Mouse (Mus musculus) bone marrow, adult 2 months (tissue): ENCODE results near the gene S100a3. TPM values are rescaled to one million over a fixed set of nuclear protein-coding genes. Genes with fewer than 3 reads are reported as not detected.

Source experiments
- H3K27ac ChIP-seq: fragments of 200-500 bp; 2 replicates; pipeline ENCODE4 v1.5.1; 2012; ENCODE audit warnings: low read depth, mild to moderate bottlenecking, control low read depth, inconsistent platforms, low read length; ENCODE audit not compliant: control insufficient read depth, poor library complexity, insufficient read depth
- H3K4me1 ChIP-seq: fragments of 200-500 bp; 2 replicates; pipeline ENCODE4 v1.6.1; 2011; ENCODE audit warnings: low read length; ENCODE audit not compliant: control insufficient read depth, insufficient read depth
- H3K4me3 ChIP-seq: fragments of 200-500 bp; replicated peaks from 2 replicates; pipeline ENCODE3; 2011; ENCODE audit warnings: mild to moderate bottlenecking, low read depth, low read length, control low read depth; ENCODE audit not compliant: control insufficient read depth
- CTCF ChIP-seq: fragments of 200-500 bp; IDR thresholded peaks from 2 replicates; pipeline ENCODE4 v1.5.1; 2011; ENCODE audit warnings: low read length, control low read depth; ENCODE audit not compliant: control insufficient read depth, insufficient read depth
- POLR2A ChIP-seq: fragments of 200-500 bp; IDR thresholded peaks from 2 replicates; pipeline ENCODE4 v1.6.1; 2011; ENCODE audit warnings: low read depth, mild to moderate bottlenecking, control low read depth, low read length, borderline replicate concordance; ENCODE audit not compliant: control insufficient read depth
- WGBS: fragments of 180-500 bp; shearing (Covaris S2); methylation state at CpG from one replicate; pipeline ENCODE4 v1.1.7; 2018; 5-methylcytosine and 5-hydroxymethylcytosine counted together
- polyA plus RNA-seq: library from polyadenylated mRNA; stranded (reverse); fragments of >200 nt; gene quantifications from 2 replicates; pipeline ENCODE4 v1.2.4, GENCODE M21; 2011; ENCODE audit warnings: low replicate concordance; ENCODE audit not compliant: missing spikeins, insufficient read depth, insufficient read length

S100a3 gene
- polyA plus RNA-seq, 1 experiment = not detected

DNA sequence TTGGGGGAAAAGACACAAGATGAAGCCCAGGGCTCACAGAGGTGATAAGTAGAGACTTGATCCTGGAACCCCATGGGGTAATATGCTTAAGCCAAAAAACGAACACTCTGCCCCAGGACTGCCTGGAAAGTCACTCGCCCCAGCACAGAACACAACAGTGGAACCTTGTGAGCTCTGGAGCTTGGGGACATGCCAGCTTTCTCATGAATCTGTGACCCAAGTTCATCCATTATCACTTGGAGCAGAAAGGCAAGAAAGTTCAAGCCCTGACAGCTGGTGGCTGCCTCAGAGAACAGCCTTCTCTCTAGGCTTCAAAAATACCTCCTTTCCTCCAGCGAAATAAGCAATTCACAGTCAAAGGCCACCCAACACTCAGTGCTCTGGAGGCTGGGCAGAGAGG is 39.0 kb downstream of the S100a3 start:
- H3K4me3 ChIP-seq = no peak overlapping the region
- H3K27ac ChIP-seq = no peak overlapping the region
- 73% methylated on average over 3 of the region's 3 CpGs for WGBS
- TF ChIP-seq CTCF = no peak
- no peak for TF ChIP-seq POLR2A
- peaks cover 3% of the 10 kb centered on the region for H3K4me1 ChIP-seq

DNA sequence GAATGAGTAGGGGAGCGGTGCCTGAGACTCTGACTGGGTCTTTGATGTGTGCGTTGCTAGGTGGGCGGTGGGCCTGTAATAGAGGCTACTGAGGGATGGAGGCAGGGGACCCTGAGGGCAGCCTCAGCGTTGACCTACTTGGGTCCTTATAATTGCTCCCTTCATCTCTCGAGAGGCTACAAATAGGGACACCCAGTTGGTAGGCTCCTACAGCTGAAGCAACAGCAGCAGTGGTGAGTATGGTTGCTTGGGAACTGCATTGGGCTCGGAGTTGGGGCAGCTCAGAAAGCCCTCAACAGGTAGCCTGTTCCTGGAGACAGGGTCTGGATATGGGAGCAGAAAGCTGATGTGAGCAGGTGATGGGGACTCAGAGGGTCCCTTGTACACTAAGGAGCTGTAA is 39.7 kb downstream of the S100a3 start:
- H3K27ac ChIP-seq = no peak overlapping the region
- WGBS = 81% methylated on average over 6 of the region's 6 CpGs
- H3K4me3 ChIP-seq = no peak overlapping the region
- H3K4me1 ChIP-seq = peaks cover 3% of the 10 kb centered on the region
- TF ChIP-seq CTCF (no peak), POLR2A (no peak)

DNA sequence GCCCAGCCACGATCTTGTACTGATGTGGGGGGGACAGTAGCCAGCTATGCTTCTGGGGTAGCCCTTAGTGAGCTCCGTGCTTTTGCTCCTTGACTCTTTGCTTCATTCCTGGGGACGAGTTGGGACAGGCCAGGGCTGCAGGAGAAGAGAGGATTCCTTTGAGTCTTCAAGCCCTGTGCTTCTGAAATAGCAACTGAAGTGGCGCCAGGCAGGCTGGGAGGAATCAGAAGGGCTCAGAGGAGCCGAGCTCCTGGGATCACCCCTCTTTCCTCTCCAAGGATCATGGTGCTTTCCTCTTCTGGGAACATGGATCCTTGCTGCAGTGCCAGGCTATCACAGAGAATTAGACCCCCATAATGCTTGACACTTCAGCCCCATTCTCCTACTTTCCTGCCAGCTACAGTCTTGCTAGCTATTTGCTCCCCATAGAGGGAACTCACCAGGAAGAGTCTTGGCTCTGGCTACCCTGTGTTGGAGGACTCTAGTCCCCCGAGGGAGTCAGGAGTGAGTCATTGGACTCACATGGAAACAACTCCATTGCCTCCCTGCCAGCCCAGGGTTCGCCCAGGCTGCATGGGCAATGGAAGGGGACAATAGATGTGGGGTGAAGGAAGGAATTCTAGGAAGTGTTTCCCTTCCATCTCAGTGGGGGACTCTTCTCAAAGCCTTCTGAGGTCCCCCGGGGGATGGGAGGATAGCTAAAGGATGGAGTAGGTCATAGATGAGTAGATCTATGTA is 40.2 kb downstream of the S100a3 start:
- Histone ChIP-seq H3K4me3 (no peak overlapping the region), H3K27ac (no peak overlapping the region), H3K4me1 (peaks cover 3% of the 10 kb centered on the region)
- WGBS = 73% methylated on average over 8 of the region's 8 CpGs
- no peak for TF ChIP-seq CTCF
- TF ChIP-seq POLR2A = no peak

DNA sequence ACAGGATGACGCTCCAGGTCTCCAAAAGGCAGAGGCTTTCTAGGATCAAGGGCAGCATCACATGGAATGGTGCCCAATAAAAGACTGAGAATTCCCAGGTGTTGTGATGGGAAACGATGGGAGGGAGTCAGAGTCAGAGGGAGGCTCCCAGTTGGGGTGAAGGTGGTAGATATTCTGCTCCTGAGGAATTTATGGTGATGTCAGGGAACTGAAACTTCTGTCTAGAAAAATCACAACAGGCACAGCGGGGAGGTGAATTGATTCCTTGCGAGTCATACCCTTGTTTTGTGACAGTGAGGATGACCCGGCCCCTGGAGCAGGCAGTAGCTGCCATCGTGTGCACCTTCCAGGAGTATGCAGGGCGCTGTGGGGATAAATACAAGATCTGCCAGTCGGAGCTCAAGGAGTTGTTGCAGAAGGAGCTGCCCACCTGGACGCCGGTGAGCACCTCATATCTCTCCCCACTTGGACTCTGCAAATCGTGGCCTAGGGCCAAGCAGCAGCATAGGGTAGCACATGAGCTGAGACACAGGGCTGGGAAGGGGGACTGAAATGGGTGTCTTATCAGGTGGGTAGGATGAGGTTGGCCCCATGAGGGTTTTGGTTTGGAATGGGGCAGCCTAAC is 41.2 kb downstream of the S100a3 start, which contains the start of gene Gm42674:
Gene Gm42674 (plus strand): TSS at position 419 of the 625 bp plus-strand sequence.
- no peak for TF ChIP-seq POLR2A
- no peak for TF ChIP-seq CTCF
- Histone ChIP-seq H3K4me1 (peaks cover 3% of the 10 kb centered on the region), H3K4me3 (no peak within 1 kb of the TSS), H3K27ac (no peak within 1 kb of the TSS)
- WGBS = 80% methylated on average over 11 of the region's 11 CpGs

DNA sequence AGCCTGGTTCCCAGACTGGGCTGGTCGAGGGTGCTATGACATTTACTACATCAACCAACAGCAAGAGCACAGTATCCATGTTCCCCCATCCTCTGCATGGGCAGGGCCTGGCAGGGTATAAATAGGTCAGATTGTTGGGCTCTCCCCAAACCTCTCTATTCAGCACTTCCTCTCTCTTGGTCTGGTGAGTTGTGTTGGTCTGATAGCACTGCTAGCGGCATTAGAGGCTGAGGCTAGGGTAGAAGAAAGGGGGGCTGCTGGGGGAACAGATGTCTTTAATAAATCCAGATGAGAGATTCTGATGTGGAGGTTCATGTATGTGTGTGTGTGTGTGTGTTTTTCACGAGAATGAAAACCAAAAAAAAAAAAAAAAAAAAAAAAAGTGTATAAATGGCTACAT is 43.2 kb downstream of the S100a3 start, which contains the start of gene S100a4:
Gene S100a4 (plus strand): TSS at position 149 of the 400 bp plus-strand sequence.
- peaks cover 5% of the 10 kb centered on the region for H3K4me1 ChIP-seq
- no peak within 1 kb of the TSS for H3K27ac ChIP-seq
- TF ChIP-seq POLR2A (no peak), CTCF (no peak)
- peak within 1 kb of the TSS; percentile 34 for H3K4me3 ChIP-seq
- WGBS = 4% methylated on average over 3 of the region's 3 CpGs

DNA sequence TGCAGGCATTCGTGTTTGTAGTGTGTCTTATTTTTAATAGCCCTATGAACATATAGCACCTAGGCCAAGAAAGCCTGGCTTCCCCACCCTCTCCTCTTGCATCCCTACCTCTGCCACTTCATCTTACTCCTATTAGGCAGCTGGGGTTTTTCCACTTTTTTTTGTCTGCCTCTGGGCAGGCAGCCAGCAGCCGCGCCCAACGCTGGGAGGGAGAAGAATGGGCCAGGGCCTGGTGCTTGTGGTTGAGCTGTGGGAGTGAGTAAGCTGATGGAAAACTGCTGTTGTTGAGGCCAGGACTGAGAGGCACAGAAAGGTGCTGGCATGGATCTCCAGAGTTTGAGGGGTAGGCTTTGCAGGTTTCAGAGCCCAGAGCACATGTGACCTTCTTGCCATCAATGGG is 44.0 kb downstream of the S100a3 start:
- peak overlapping the region; percentile 9 for H3K4me3 ChIP-seq
- no peak overlapping the region for H3K27ac ChIP-seq
- H3K4me1 ChIP-seq = peaks cover 6% of the 10 kb centered on the region
- TF ChIP-seq POLR2A (no peak), CTCF (no peak)
- 19% methylated on average over 4 of the region's 4 CpGs for WGBS

DNA sequence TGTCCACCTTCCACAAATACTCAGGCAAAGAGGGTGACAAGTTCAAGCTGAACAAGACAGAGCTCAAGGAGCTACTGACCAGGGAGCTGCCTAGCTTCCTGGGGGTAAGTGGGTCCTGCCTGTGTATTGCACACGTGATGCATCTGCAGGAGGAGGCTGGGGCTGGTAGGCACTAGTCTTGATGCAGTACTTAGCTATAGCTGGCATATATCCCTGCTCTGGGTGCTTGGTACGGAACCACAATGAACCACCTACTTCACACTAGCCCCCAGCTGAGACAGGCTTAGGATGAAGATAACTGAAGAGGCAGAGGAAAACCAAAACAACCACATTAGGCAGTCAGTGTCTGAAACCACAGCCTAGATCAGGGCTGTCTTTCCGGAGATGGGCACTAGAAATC is 44.7 kb downstream of the S100a3 start:
- 17% methylated on average over 3 of the region's 3 CpGs for WGBS
- no peak overlapping the region for H3K27ac ChIP-seq
- no peak overlapping the region for H3K4me3 ChIP-seq
- no peak for TF ChIP-seq POLR2A
- no peak for TF ChIP-seq CTCF
- H3K4me1 ChIP-seq = peaks cover 6% of the 10 kb centered on the region

DNA sequence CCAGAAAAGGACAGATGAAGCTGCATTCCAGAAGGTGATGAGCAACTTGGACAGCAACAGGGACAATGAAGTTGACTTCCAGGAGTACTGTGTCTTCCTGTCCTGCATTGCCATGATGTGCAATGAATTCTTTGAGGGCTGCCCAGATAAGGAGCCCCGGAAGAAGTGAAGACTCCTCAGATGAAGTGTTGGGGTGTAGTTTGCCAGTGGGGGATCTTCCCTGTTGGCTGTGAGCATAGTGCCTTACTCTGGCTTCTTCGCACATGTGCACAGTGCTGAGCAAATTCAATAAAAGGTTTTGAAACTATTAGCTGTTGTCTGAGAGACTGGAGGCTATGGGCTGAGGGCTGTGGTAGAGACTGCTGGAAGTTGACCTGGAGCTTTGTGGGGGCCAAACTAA is 45.4 kb downstream of the S100a3 start:
- no peak for TF ChIP-seq POLR2A
- no peak for TF ChIP-seq CTCF
- no peak overlapping the region for H3K27ac ChIP-seq
- no peak overlapping the region for H3K4me3 ChIP-seq
- 71% methylated on average over 2 of the region's 2 CpGs for WGBS
- peaks cover 6% of the 10 kb centered on the region for H3K4me1 ChIP-seq

DNA sequence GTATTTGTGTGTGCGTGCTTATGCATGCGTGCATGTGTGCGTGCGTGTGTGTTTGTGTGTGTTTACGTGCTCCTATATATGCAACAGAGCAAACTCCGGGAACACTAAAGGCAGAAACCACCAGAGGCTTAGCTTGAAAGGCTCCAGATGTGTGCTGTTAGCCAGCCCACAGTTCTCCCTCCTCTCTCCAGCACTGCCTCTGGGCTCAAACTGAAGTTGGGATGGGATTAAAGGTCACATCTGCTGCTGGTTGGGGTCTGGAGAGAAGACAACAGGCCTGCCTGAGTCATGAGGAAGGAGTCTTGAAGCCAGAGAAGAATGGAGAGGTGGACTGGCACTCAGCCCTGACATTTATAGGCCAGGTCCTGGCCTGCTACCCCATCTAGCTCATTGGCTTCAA is 45.8 kb downstream of the S100a3 start:
- Histone ChIP-seq H3K27ac (no peak overlapping the region), H3K4me1 (peaks cover 6% of the 10 kb centered on the region), H3K4me3 (no peak overlapping the region)
- 86% methylated on average over 6 of the region's 6 CpGs for WGBS
- TF ChIP-seq POLR2A (no peak), CTCF (no peak)
